In the genomic region with DNA sequence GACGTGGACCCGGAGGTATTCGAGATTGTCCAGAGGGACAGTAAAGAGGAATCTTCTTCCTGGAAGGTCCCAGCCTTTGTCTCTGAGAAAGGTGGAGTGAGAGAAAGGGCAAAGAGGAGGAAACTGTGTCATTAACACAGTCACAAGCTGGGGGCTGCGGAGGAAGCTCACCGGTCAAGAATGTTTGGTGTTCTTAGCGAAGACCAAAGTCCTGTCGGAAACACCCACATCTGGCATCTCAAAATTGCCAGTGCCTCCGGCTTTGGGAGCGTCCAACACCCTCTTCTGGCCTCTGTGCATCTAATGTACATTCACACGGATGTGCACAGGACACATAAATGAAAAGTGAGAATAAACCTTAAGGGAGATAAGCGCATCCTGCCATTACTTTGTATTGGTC, we compare ENCODE assay signal across 19 mouse cellular contexts.
A peak's percentile ranks its signal among the peaks of the same experiment; 100 is the strongest.
DNase-seq lines count a peak whose midpoint lies in the region; ATAC-seq and TF ChIP-seq lines count a peak whose summit lies in the region.
"Had no signal": no experiment of that assay in that cellular context is flagged by ENCODE, and none has a peak within 500 bp of the region (broad histone marks: within the 10 kb centered on the region; RNA-seq: fewer than 3 reads in every experiment).

No protein-coding gene starts in this region.

- H3K4me1 ChIP-seq in heart, postnatal 0 days (ENCODE audit: control insufficient read depth, insufficient read depth), result peaks cover 7% of the 10 kb centered on the region; the same call in 1 of the 2 replicates
- peaks cover 53% of the 10 kb centered on the region for H3K4me1 ChIP-seq in liver, embryonic 13.5 days (replicated peaks)
- H3K4me1 ChIP-seq in liver, embryonic 12.5 days, result peaks cover 54% of the 10 kb centered on the region
- peaks cover 63% of the 10 kb centered on the region for H3K4me1 ChIP-seq in bone marrow macrophage, adult 2 months (ENCODE audit: control insufficient read depth, insufficient read depth, low read length)
- no peaks in the 10 kb centered on the region for H3K4me1 ChIP-seq in midbrain, embryonic 16.5 days (ENCODE audit: control insufficient read depth, insufficient read depth, low read length)
- H3K4me1 ChIP-seq: forebrain, embryonic 13.5 days; heart, embryonic 15.5 days; hindbrain, embryonic 12.5 days; hindbrain, embryonic 15.5 days had no signal

- no peaks in the 10 kb centered on the region for H3K27me3 ChIP-seq in heart, postnatal 0 days (ENCODE audit: control insufficient read depth, insufficient read depth, low read length)
- H3K27me3 ChIP-seq in liver, embryonic 13.5 days, result no peaks in the 10 kb centered on the region
- no peaks in the 10 kb centered on the region for H3K27me3 ChIP-seq in liver, embryonic 12.5 days (replicated peaks)
- H3K27me3 ChIP-seq in midbrain, embryonic 16.5 days (ENCODE audit: control insufficient read depth, insufficient read depth, low read depth, low read length), result no peaks in the 10 kb centered on the region
- H3K27me3 ChIP-seq: forebrain, embryonic 13.5 days; heart, embryonic 12.5 days; heart, embryonic 15.5 days; hindbrain, embryonic 12.5 days; hindbrain, embryonic 15.5 days had no signal

- peaks cover 38% of the 10 kb centered on the region for H3K79me2 ChIP-seq in macrophage (ENCODE audit: inconsistent target)

- no peak for TF ChIP-seq EP300 in heart, postnatal 0 days (IDR thresholded peaks at IDR 0.05; ENCODE audit: low read depth)

- no peak overlapping the region for H3K4me3 ChIP-seq in heart, postnatal 0 days (ENCODE audit: low read depth, low read length)
- no peak overlapping the region for H3K4me3 ChIP-seq in liver, embryonic 13.5 days (replicated peaks)
- no peak overlapping the region for H3K4me3 ChIP-seq in liver, embryonic 12.5 days
- H3K4me3 ChIP-seq in bone marrow macrophage, adult 2 months (ENCODE audit: insufficient read depth, low read length), result no peak overlapping the region
- H3K4me3 ChIP-seq in macrophage (ENCODE audit: inconsistent target), result no peak overlapping the region
- H3K4me3 ChIP-seq in midbrain, embryonic 16.5 days (ENCODE audit: low read depth, low read length), result no peak overlapping the region
- H3K4me3 ChIP-seq: forebrain, embryonic 10.5 days; forebrain, embryonic 13.5 days; heart, embryonic 12.5 days; heart, embryonic 15.5 days; hindbrain, embryonic 12.5 days; hindbrain, embryonic 15.5 days had no signal

- DNase-seq in heart, postnatal 0 days (ENCODE audit: low spot score), result no peak
- DNase-seq in heart, postnatal 25 days (ENCODE audit: low spot score), result no peak
- no peak for DNase-seq in liver, embryonic 13.5 days
- DNase-seq: cerebellum, adult 18-20 months; cerebellum, adult 9-10 months; cerebellum, postnatal 14 days; heart, postnatal 14 days had no signal

- H3K9me3 ChIP-seq in heart, postnatal 0 days (replicated peaks; ENCODE audit: control insufficient read depth, low read length), result no peaks in the 10 kb centered on the region
- H3K9me3 ChIP-seq in liver, embryonic 13.5 days (replicated peaks), result no peaks in the 10 kb centered on the region
- no peaks in the 10 kb centered on the region for H3K9me3 ChIP-seq in liver, embryonic 12.5 days (replicated peaks)
- no peaks in the 10 kb centered on the region for H3K9me3 ChIP-seq in midbrain, embryonic 16.5 days (replicated peaks; ENCODE audit: control insufficient read depth, low read length, poor library complexity, severe bottlenecking)
- H3K9me3 ChIP-seq: forebrain, embryonic 10.5 days; forebrain, embryonic 13.5 days; heart, embryonic 12.5 days; heart, embryonic 15.5 days; hindbrain, embryonic 12.5 days; hindbrain, embryonic 15.5 days had no signal

- intact Hi-C loops in heart, postnatal 25 days (cut with DNase I), result no loop called here

- no peak for ATAC-seq in heart, postnatal 0 days (ENCODE audit: insufficient read depth, low read depth)
- ATAC-seq in liver, embryonic 13.5 days (ENCODE audit: low read depth), result no peak
- no peak for ATAC-seq in liver, embryonic 12.5 days
- no peak for ATAC-seq in midbrain, embryonic 16.5 days
- no peak for ATAC-seq in megakaryocyte, adult 5-6 weeks (ENCODE audit: poor library complexity, severe bottlenecking)
- ATAC-seq: forebrain, embryonic 13.5 days; forebrain, embryonic 16.5 days had no signal

- H3K4me2 ChIP-seq in heart, postnatal 0 days (ENCODE audit: low read depth, low read length), result no peak overlapping the region
- H3K4me2 ChIP-seq in liver, embryonic 13.5 days, result no peak overlapping the region
- H3K4me2 ChIP-seq in liver, embryonic 12.5 days, result no peak overlapping the region
- H3K4me2 ChIP-seq in midbrain, embryonic 16.5 days (ENCODE audit: low read length), result no peak overlapping the region
- H3K4me2 ChIP-seq: forebrain, embryonic 13.5 days; heart, embryonic 12.5 days; heart, embryonic 15.5 days; hindbrain, embryonic 12.5 days; hindbrain, embryonic 15.5 days had no signal

- peak overlapping the region; percentile 39; the same call in 1 of the 2 replicates for H3K27ac ChIP-seq in heart, postnatal 0 days (ENCODE audit: low read depth)
- peak overlapping the region; percentile 59; the same call in 1 of the 2 replicates for H3K27ac ChIP-seq in liver, embryonic 13.5 days
- no peak overlapping the region for H3K27ac ChIP-seq in liver, embryonic 12.5 days
- H3K27ac ChIP-seq in bone marrow macrophage, adult 2 months (ENCODE audit: insufficient read depth, low read depth, low read length), result peak overlapping the region; percentile 85
- H3K27ac ChIP-seq in macrophage, result peak overlapping the region; percentile 97
- no peak overlapping the region for H3K27ac ChIP-seq in midbrain, embryonic 16.5 days (ENCODE audit: low read length)
- H3K27ac ChIP-seq: forebrain, embryonic 10.5 days; forebrain, embryonic 13.5 days; heart, embryonic 15.5 days; hindbrain, embryonic 12.5 days; hindbrain, embryonic 15.5 days had no signal

- no peaks in the 10 kb centered on the region for H3K36me3 ChIP-seq in heart, postnatal 0 days (replicated peaks; ENCODE audit: control insufficient read depth, insufficient read depth, low read length)
- peaks cover 11% of the 10 kb centered on the region for H3K36me3 ChIP-seq in liver, embryonic 13.5 days
- H3K36me3 ChIP-seq in liver, embryonic 12.5 days, result peaks cover 25% of the 10 kb centered on the region
- H3K36me3 ChIP-seq in macrophage (ENCODE audit: inconsistent target), result no peaks in the 10 kb centered on the region
- H3K36me3 ChIP-seq in midbrain, embryonic 16.5 days (ENCODE audit: control insufficient read depth, insufficient read depth, low read length), result no peaks in the 10 kb centered on the region
- H3K36me3 ChIP-seq: heart, embryonic 12.5 days; heart, embryonic 15.5 days; hindbrain, embryonic 12.5 days; hindbrain, embryonic 15.5 days had no signal

- 72% methylated on average over 11 of the region's 11 CpGs for WGBS in heart, postnatal 0 days
- 85% methylated on average over 11 of the region's 11 CpGs for WGBS in liver, embryonic 13.5 days (ENCODE audit: insufficient replicate concordance)
- WGBS in liver, embryonic 12.5 days (ENCODE audit: insufficient replicate concordance), result 82% methylated on average over 11 of the region's 11 CpGs
- 98% methylated on average over 11 of the region's 11 CpGs for WGBS in macrophage (ENCODE audit: missing documents)
- 93% methylated on average over 11 of the region's 11 CpGs for WGBS in midbrain, embryonic 16.5 days

- TF ChIP-seq POLR2A in bone marrow macrophage, adult 2 months (IDR thresholded peaks at IDR 0.05; ENCODE audit: borderline replicate concordance, low read depth, low read length), result no peak

- no peak for TF ChIP-seq CTCF in heart, postnatal 0 days (IDR thresholded peaks at IDR 0.05; ENCODE audit: low read depth)
- TF ChIP-seq CTCF in bone marrow macrophage, adult 2 months (IDR thresholded peaks at IDR 0.05; ENCODE audit: low read depth, low read length), result no peak

- no peak overlapping the region for H3K9ac ChIP-seq in heart, postnatal 0 days (replicated peaks; ENCODE audit: low read depth, low read length)
- no peak overlapping the region for H3K9ac ChIP-seq in liver, embryonic 13.5 days
- no peak overlapping the region for H3K9ac ChIP-seq in liver, embryonic 12.5 days
- H3K9ac ChIP-seq in midbrain, embryonic 16.5 days (ENCODE audit: low read depth, low read length), result no peak overlapping the region
- H3K9ac ChIP-seq: forebrain, embryonic 13.5 days; heart, embryonic 12.5 days; heart, embryonic 15.5 days; hindbrain, embryonic 12.5 days; hindbrain, embryonic 15.5 days had no signal

Comparison
In these comparisons a context has a peak if more than half of its experiments do, and no peak if none do; other contexts are left out.
1. H3K27ac ChIP-seq: peak in heart, postnatal 0 days (single experiment), liver, embryonic 13.5 days (single experiment), bone marrow macrophage, adult 2 months (single experiment) and macrophage (single experiment); none in liver, embryonic 12.5 days (single experiment) and midbrain, embryonic 16.5 days (single experiment).